Mouse (Mus musculus) olfactory bulb, adult 2 months (tissue): ENCODE measurements around the gene Rom1.

ENCODE experiments used
- CTCF ChIP-seq: fragments of 200-500 bp; IDR thresholded peaks from 2 replicates; pipeline ENCODE4 v1.5.1; 2012; ENCODE audit warnings: low read depth, mild to moderate bottlenecking, low read length, moderate library complexity; ENCODE audit not compliant: insufficient read depth
- POLR2A ChIP-seq: fragments of 200-500 bp; IDR thresholded peaks from 2 replicates; pipeline ENCODE4 v1.6.1; 2012; ENCODE audit warnings: mild to moderate bottlenecking, low read depth, low read length, moderate library complexity; ENCODE audit not compliant: insufficient read depth

GRCm38 (mm10) chr19:8926766-8927165 is 2.4 kb downstream of the Rom1 start:
- TF ChIP-seq CTCF (no peak), POLR2A (no peak)
